Mouse (Mus musculus) limb, embryonic 14.5 days (tissue): ENCODE measurements around the gene Etnk2. TPM values are rescaled to one million over a fixed set of nuclear protein-coding genes. Genes with fewer than 3 reads are reported as not detected.

ENCODE experiments used
- ATAC-seq: fragments of 200-750 bp; cut with Nextera tagmentation; 2 replicates; pipeline ENCODE4 v1.8.0; 2017; ENCODE audit warnings: low read depth, moderate number of reproducible peaks, moderate TSS enrichment; ENCODE audit not compliant: low FRiP score
- DNase-seq: peaks from one replicate; pipeline ENCODE4 v3.0.0-alpha.2; 2015; ENCODE audit warnings: low spot score
- H3K27ac ChIP-seq: fragments of 300-500 bp; sonication (generic); replicated peaks from 2 replicates; pipeline ENCODE4 v1.5.1; 2014; ENCODE audit warnings: low read depth, mild to moderate bottlenecking, low read length, moderate library complexity, mixed read lengths
- H3K27me3 ChIP-seq: fragments of 300-500 bp; sonication (generic); 2 replicates; pipeline ENCODE4 v1.6.1; 2014; ENCODE audit warnings: low read length, mixed read lengths; ENCODE audit not compliant: control insufficient read depth, insufficient read depth
- H3K36me3 ChIP-seq: fragments of 300-500 bp; sonication (generic); 2 replicates; pipeline ENCODE4 v1.6.1; 2014; ENCODE audit warnings: mild to moderate bottlenecking, low read length, moderate library complexity, mixed read lengths; ENCODE audit not compliant: control insufficient read depth, insufficient read depth
- H3K4me1 ChIP-seq: fragments of 300-500 bp; sonication (generic); 2 replicates; pipeline ENCODE4 v1.6.1; 2014; ENCODE audit warnings: antibody characterized with exemption, low read length, mixed read lengths; ENCODE audit not compliant: control insufficient read depth, insufficient read depth
- H3K4me2 ChIP-seq: fragments of 300-500 bp; sonication (generic); replicated peaks from 2 replicates; pipeline ENCODE4 v1.6.1; 2014; ENCODE audit warnings: low read depth, mild to moderate bottlenecking, low read length, moderate library complexity; ENCODE audit not compliant: severe bottlenecking
- H3K4me3 ChIP-seq: fragments of 300-500 bp; sonication (generic); replicated peaks from 2 replicates; pipeline ENCODE4 v1.5.1; 2014; ENCODE audit warnings: low read length
- H3K9ac ChIP-seq: fragments of 300-500 bp; sonication (generic); 2 replicates; pipeline ENCODE4 v1.6.1; 2014; ENCODE audit warnings: mild to moderate bottlenecking, low read depth, low read length, moderate library complexity; ENCODE audit not compliant: severe bottlenecking
- H3K9me3 ChIP-seq: fragments of 300-500 bp; sonication (generic); 2 replicates; pipeline ENCODE4 v1.6.1; 2016; ENCODE audit warnings: low read length; ENCODE audit not compliant: control insufficient read depth
- POLR2A ChIP-seq: fragments of 200-500 bp; IDR thresholded peaks from 2 replicates; pipeline ENCODE4 v1.8.0; 2012; ENCODE audit warnings: inconsistent platforms, mild to moderate bottlenecking, moderate library complexity, borderline replicate concordance; ENCODE audit not compliant: insufficient read depth, insufficient read length; ENCODE audit errors: extremely low read depth
- WGBS: fragments of 180-500 bp; shearing (Covaris S2); extraction: QIAGEN DNeasy Blood & Tissue Kit; methylation state at CpG from one replicate; pipeline ENCODE4 v1.1.7; 2014; 5-methylcytosine and 5-hydroxymethylcytosine counted together
- polyA plus RNA-seq, 2 experiments: library from polyadenylated mRNA; depleted of rRNA in 1 of 2; stranded (reverse) in 1 of 2; unstranded in 1 of 2; fragments of >200 nt; fragmentation: Nextera tagmentation in 1 of 2; extraction: Ambion mirVana in 1 of 2; gene quantifications; 2 replicates each; pipeline versions ENCODE4 v1.2.1 to v1.2.3; 2012 to 2014

Gene Etnk2
- polyA plus RNA-seq (2012; rRNA removed) (1.4 TPM in 2 replicates), polyA plus RNA-seq (2014; fragmentation: Nextera tagmentation; extraction: Ambion mirVana) (0.91 and 1.4 TPM in 2 replicates)

DNA sequence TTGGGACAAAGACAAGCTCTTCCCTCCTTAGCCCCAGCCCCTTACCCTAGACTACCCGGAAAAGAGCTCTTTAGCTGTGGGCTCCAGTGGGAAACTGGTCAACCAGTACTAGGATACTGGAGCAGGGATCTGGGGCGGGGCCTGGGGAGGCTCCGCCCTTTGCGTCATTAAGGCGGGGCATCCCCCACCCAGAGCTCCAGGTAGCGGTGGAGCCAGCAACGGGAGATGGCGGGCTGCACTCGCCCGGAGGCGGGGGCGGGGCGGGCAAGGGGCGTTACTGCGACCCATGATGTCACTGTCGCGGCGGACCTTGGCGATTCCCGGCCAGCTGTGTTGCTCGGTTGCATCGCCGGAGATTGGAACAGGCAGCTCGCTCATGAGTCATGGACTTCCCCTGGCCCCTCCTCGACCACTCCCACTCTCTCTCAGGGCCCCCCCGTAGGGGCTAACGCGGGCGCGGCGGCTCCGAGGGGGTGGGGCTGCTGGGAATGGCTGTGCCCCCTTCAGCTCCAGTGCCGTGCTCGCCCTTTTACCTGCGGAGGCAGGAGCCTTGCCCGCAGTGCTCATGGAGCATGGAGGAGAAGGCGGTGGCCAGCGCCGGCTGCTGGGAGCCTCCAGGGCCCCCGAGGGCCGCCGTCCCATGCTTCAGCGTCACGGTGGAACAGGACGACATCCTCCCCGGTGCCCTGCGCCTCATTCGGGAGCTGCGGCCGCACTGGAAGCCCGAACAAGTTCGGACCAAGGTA is at the start of gene Etnk2:
Gene Etnk2, plus strand, starts transcription at position 297 of the 746 bp plus-strand sequence.
- Histone ChIP-seq H3K4me2 (peak within 1 kb of the TSS; percentile 96), H3K9ac (peak within 1 kb of the TSS; percentile 57), H3K27me3 (peaks cover 24% of the 10 kb centered on the region), H3K9me3 (no peaks in the 10 kb centered on the region), H3K27ac (no peak within 1 kb of the TSS), H3K4me1 (peaks cover 8% of the 10 kb centered on the region; the same call in 1 of the 2 replicates), H3K36me3 (no peaks in the 10 kb centered on the region), H3K4me3 (peak within 1 kb of the TSS; percentile 62)
- ATAC-seq (peak; percentile 74), DNase-seq (peak; percentile 76)
- WGBS: 0% methylated on average over 29 of the region's 52 CpGs
- TF ChIP-seq POLR2A: no peak

- DNase-seq (peak; percentile 64), ATAC-seq (no peak)
- no peak overlapping the region for H3K27ac ChIP-seq
- no peak for TF ChIP-seq POLR2A
- H3K36me3 ChIP-seq: no peaks in the 10 kb centered on the region
- no peak overlapping the region for H3K4me3 ChIP-seq
- 28% methylated on average over 8 of the region's 8 CpGs for WGBS
- H3K9me3 ChIP-seq: no peaks in the 10 kb centered on the region
- no peak overlapping the region for H3K9ac ChIP-seq
- no peaks in the 10 kb centered on the region for H3K27me3 ChIP-seq
- no peaks in the 10 kb centered on the region for H3K4me1 ChIP-seq
- no peak overlapping the region for H3K4me2 ChIP-seq
These were observed 49.0 kb upstream of the Etnk2 start for GRCm38 (mm10) chr1:133314364-133314763.

DNA sequence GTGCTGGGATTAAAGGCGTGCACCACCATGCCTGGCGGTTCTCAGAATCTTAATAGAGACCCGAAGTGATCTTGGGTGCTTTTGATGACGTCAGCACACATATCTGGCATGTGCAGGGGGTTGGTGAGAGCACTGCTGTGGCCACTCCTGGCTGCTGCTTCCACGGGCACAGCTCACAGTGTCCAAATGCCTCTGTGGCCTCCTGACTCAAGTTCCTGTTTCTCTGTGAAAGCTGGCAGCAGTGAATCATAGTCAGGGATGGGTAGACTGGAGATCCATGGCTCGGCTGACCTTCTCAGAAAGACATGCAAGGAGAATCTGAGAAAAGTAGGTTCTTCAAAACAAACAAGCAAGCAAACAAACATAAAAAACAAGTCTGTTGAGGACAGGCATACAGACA is 47.6 kb upstream of the Etnk2 start:
- Histone ChIP-seq H3K27ac (no peak overlapping the region), H3K4me2 (no peak overlapping the region), H3K36me3 (no peaks in the 10 kb centered on the region), H3K9ac (no peak overlapping the region), H3K9me3 (no peaks in the 10 kb centered on the region), H3K27me3 (no peaks in the 10 kb centered on the region), H3K4me3 (no peak overlapping the region), H3K4me1 (no peaks in the 10 kb centered on the region)
- no peak for ATAC-seq
- no peak for TF ChIP-seq POLR2A
- no peak for DNase-seq
- WGBS: 85% methylated on average over 6 of the region's 6 CpGs

DNA sequence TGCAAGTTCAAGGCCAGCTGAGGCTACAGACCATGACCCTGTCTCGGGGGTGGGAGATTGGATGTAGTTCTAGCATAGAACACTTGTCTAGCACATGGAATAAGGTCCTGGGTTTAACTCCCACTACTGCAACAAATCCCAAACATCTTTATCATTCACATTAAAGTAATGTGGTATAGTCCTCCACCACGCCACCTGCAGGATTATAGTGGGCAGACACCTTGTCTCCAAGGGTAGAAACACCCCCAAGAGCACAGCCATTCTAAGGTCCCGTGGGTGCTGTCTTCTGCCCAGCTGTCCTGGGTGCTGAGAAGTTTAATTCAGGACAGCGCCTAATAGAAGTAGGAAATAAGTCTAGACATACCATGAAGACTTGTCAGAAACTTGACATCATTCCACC is 46.8 kb upstream of the Etnk2 start:
- Histone ChIP-seq H3K9me3 (no peaks in the 10 kb centered on the region), H3K27me3 (no peaks in the 10 kb centered on the region), H3K36me3 (no peaks in the 10 kb centered on the region), H3K4me2 (no peak overlapping the region), H3K4me1 (no peaks in the 10 kb centered on the region), H3K27ac (no peak overlapping the region), H3K9ac (no peak overlapping the region), H3K4me3 (no peak overlapping the region)
- TF ChIP-seq POLR2A: no peak
- ATAC-seq: no peak
- DNase-seq: no peak
- 83% methylated on average over 4 of the region's 4 CpGs for WGBS

GRCm38 (mm10) chr1:133317149-133317548 is 46.2 kb upstream of the Etnk2 start:
- WGBS: 63% methylated on average over 1 of the region's 1 CpGs
- Histone ChIP-seq H3K4me3 (no peak overlapping the region), H3K36me3 (no peaks in the 10 kb centered on the region), H3K4me2 (no peak overlapping the region), H3K9me3 (no peaks in the 10 kb centered on the region), H3K4me1 (no peaks in the 10 kb centered on the region), H3K9ac (no peak overlapping the region), H3K27me3 (no peaks in the 10 kb centered on the region), H3K27ac (no peak overlapping the region)
- no peak for TF ChIP-seq POLR2A
- ATAC-seq (no peak), DNase-seq (no peak)
